Comparison of ENCODE assay signal across 8 mouse cellular contexts in genomic region chr4:10905234-10905801, GRCm38 (mm10). TPM values are rescaled to one million over a fixed set of nuclear protein-coding genes. Genes with fewer than 3 reads are reported as not detected.
A peak's percentile ranks its signal among the peaks of the same experiment; 100 is the strongest.
DNase-seq lines count a peak whose midpoint lies in the region; ATAC-seq and TF ChIP-seq lines count a peak whose summit lies in the region.

No protein-coding gene starts in this region.

- ATAC-seq in heart, embryonic 15.5 days (replicated peaks; ENCODE audit: insufficient number of reproducible peaks, insufficient read depth, low FRiP score, low read depth): peak; percentile 69
- peak; percentile 19; the same call in 1 of the 2 replicates for ATAC-seq in liver, postnatal 0 days
- no peak for ATAC-seq in CD4-positive, CD25-positive, alpha-beta regulatory T cell, adult 4 months

- peaks cover 11% of the 10 kb centered on the region for H3K4me1 ChIP-seq in heart, embryonic 15.5 days (replicated peaks)
- H3K4me1 ChIP-seq in liver, postnatal 0 days (ENCODE audit: insufficient read depth): peaks cover 7% of the 10 kb centered on the region

- peak overlapping the region; percentile 16 for H3K4me3 ChIP-seq in heart, embryonic 15.5 days
- no peak overlapping the region for H3K4me3 ChIP-seq in liver, postnatal 0 days (ENCODE audit: low read depth, low read length)

- no peaks in the 10 kb centered on the region for H3K27me3 ChIP-seq in heart, embryonic 15.5 days
- H3K27me3 ChIP-seq in liver, postnatal 0 days (ENCODE audit: insufficient read depth, low read length): 0 out of 2 replicates have a peak, but pooled peaks cover 3% of the 10 kb centered on the region

- no peak for TF ChIP-seq EP300 in liver, postnatal 0 days (IDR thresholded peaks at IDR 0.05; ENCODE audit: low read depth)

- no peak overlapping the region; the same call in 1 of the 2 replicates for H3K9ac ChIP-seq in heart, embryonic 15.5 days
- H3K9ac ChIP-seq in liver, postnatal 0 days (replicated peaks): peak overlapping the region; percentile 16

- no peak for TF ChIP-seq CTCF in liver, postnatal 0 days (IDR thresholded peaks at IDR 0.05; ENCODE audit: low read depth)

- H3K27ac ChIP-seq in heart, embryonic 15.5 days: peak overlapping the region; percentile 37; the same call in 1 of the 2 replicates
- no peak overlapping the region for H3K27ac ChIP-seq in liver, postnatal 0 days (ENCODE audit: low read depth)

- DNase-seq in 3T3-L1 (ENCODE audit: low read depth, low spot score) (peak; percentile 31), NIH3T3 (ENCODE audit: low read depth) (peak; percentile 24)
- DNase-seq in liver, postnatal 0 days: no peak
- no peak for DNase-seq in spleen, postnatal 36 days (ENCODE audit: low spot score in 2 of 2)
- no peak for DNase-seq in spleen, adult 12 weeks (ENCODE audit: low spot score)
- DNase-seq in urinary bladder, postnatal 4 days (ENCODE audit: low spot score in 2 of 2): no peak

- peak overlapping the region; percentile 37 for H3K4me2 ChIP-seq in heart, embryonic 15.5 days
- peak overlapping the region; percentile 59 for H3K4me2 ChIP-seq in liver, postnatal 0 days (ENCODE audit: low read depth, low read length)

- 9% methylated on average over 13 of the region's 13 CpGs for WGBS in heart, embryonic 15.5 days
- 18% methylated on average over 13 of the region's 13 CpGs for WGBS in liver, postnatal 0 days (ENCODE audit: insufficient replicate concordance)

- H3K36me3 ChIP-seq in heart, embryonic 15.5 days: no peaks in the 10 kb centered on the region
- H3K36me3 ChIP-seq in liver, postnatal 0 days (replicated peaks; ENCODE audit: insufficient read depth, low read length): no peaks in the 10 kb centered on the region

- no peaks in the 10 kb centered on the region for H3K9me3 ChIP-seq in heart, embryonic 15.5 days (replicated peaks)
- H3K9me3 ChIP-seq in liver, postnatal 0 days (ENCODE audit: low read length): no peaks in the 10 kb centered on the region

RNA-seq across cellular contexts. Expression of gene 2610301B20Rik, which starts 31.0 kb away (rescaled TPM):
- polyA plus RNA-seq in heart, embryonic 15.5 days (2015; fragmentation: Nextera tagmentation; extraction: Ambion mirVana): 20.0 and 24.6 TPM in 2 replicates
- polyA plus RNA-seq in liver, postnatal 0 days (2015; fragmentation: Nextera tagmentation; extraction: Ambion mirVana): 5.9 and 6.1 TPM in 2 replicates
- 1 to 10 TPM; 6.6 to 8.0 TPM for polyA plus RNA-seq in CD4-positive, CD25-positive, alpha-beta regulatory T cell, adult 4 months (2017; shearing (Covaris generic))

Comparison
In these comparisons a context has a peak if more than half of its experiments do, and no peak if none do; other contexts are left out.
1. DNase-seq: peak in 3T3-L1 (single experiment) and NIH3T3 (single experiment); none in liver, postnatal 0 days (single experiment), spleen, postnatal 36 days (0 of 2), spleen, adult 12 weeks (single experiment) and urinary bladder, postnatal 4 days (0 of 2).